Comparison of ENCODE assay signal across 8 mouse cellular contexts in the genomic region with DNA sequence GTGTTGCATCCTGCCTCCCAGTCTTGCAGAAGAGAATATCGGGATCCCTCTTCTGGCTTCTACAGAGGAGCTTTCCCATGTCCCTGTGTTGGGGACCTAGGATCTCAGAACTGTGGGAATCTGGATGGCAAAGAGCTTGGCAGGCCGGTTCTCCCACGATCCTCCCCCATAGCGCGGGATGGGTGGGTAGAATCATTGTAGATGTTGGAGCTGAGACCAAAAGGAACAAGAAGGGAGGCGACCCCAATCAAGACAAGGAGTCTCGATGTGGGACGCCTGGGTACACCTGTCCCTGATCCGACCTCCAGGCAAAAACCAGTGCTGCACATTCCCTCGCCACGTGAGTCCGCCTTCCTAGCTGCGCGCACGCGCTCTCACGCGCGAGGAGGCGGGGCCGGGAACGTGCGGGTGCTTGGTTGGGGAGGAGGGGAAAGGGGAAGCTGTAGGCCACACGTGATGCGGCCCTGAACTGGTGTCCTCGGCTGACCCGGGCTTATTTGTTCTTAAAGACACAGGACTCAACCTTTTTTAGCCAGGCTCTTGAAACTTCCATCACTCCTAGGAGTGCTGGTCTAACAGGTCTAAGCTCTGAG. TPM values are rescaled to one million over a fixed set of nuclear protein-coding genes. Genes with fewer than 3 reads are reported as not detected.
DNase-seq lines count a peak whose midpoint lies in the region; ATAC-seq and TF ChIP-seq lines count a peak whose summit lies in the region.

No protein-coding gene starts in this region.

- peak; percentile 97 for DNase-seq in Muller cell, postnatal 12 days (ENCODE audit: inconsistent ontology term)
- DNase-seq in cerebellum, postnatal 25 days: peak; percentile 98
- DNase-seq in gastrocnemius, adult 2 months: peak; percentile 99
- peak; percentile 94 for DNase-seq in hindbrain, postnatal 0 days (ENCODE audit: low spot score)
- DNase-seq in left cerebral cortex, adult 8-10 months (ENCODE audit: low spot score in 2 of 2): peak; percentile 90 to 93
- DNase-seq in right cerebral cortex, adult 18-20 months: peak; percentile 93
- peak; percentile 97 for DNase-seq in urinary bladder, adult 2 months (ENCODE audit: low spot score)

- intact Hi-C loops in gastrocnemius, adult 2 months (cut with DNase I): no loop called here

- H3K27me3 ChIP-seq in hindbrain, postnatal 0 days (ENCODE audit: insufficient read depth, low read length): no peaks in the 10 kb centered on the region

- H3K4me1 ChIP-seq in hindbrain, postnatal 0 days (ENCODE audit: insufficient read depth, low read length): peaks cover 42% of the 10 kb centered on the region

- peak; percentile 16 for ATAC-seq in hindbrain, postnatal 0 days
- ATAC-seq in megakaryocyte, adult 5-6 weeks (ENCODE audit: poor library complexity, severe bottlenecking): peak; percentile 64

- no peaks in the 10 kb centered on the region for H3K9me3 ChIP-seq in hindbrain, postnatal 0 days (ENCODE audit: low read length)

- TF ChIP-seq CTCF in gastrocnemius, adult 2 months (IDR thresholded peaks at IDR 0.05): no peak
- no peak for TF ChIP-seq CTCF in hindbrain, postnatal 0 days (IDR thresholded peaks at IDR 0.05; ENCODE audit: low read depth)

- H3K9ac ChIP-seq in hindbrain, postnatal 0 days (replicated peaks; ENCODE audit: low read length): peak overlapping the region; percentile 9

- peak overlapping the region; percentile 90 for H3K4me2 ChIP-seq in hindbrain, postnatal 0 days (ENCODE audit: low read depth, low read length)

- H3K36me3 ChIP-seq in hindbrain, postnatal 0 days (ENCODE audit: insufficient read depth, low read length): peaks cover 17% of the 10 kb centered on the region

- H3K4me3 ChIP-seq in gastrocnemius, adult 2 months: peak overlapping the region; percentile 79
- peak overlapping the region; percentile 49 for H3K4me3 ChIP-seq in hindbrain, postnatal 0 days (ENCODE audit: low read length)

- under 1% methylated on average over 27 of the region's 27 CpGs for WGBS in hindbrain, postnatal 0 days

- peak overlapping the region; percentile 93 for H3K27ac ChIP-seq in gastrocnemius, adult 2 months
- peak overlapping the region; percentile 82 for H3K27ac ChIP-seq in hindbrain, postnatal 0 days

RNA-seq across cellular contexts. Expression of gene Dbp, which starts 2.6 kb away (rescaled TPM):
- 100 to 1,000 TPM in 1 of 2 experiments, 1 to 10 TPM in 1; 8.8 to 105 TPM for total RNA-seq in gastrocnemius, adult 2 months (2021)
- total RNA-seq in hindbrain, postnatal 0 days (2014; rRNA removed): 4.2 and 12.2 TPM in 2 replicates
- polyA plus RNA-seq in hindbrain, postnatal 0 days (2015; fragmentation: Nextera tagmentation; extraction: Ambion mirVana): 4.6 and 5.3 TPM in 2 replicates
- 100 to 1,000 TPM; 164 to 236 (median 186) TPM for total RNA-seq in left cerebral cortex, adult 8-10 months (2022)
- total RNA-seq in megakaryocyte, adult 5-6 weeks (2015): 3.3 and 4.1 TPM in 2 replicates
- total RNA-seq in megakaryocyte, adult 5-6 weeks (2017): 3.9 and 5.9 TPM in 2 replicates
- 335 and 503 TPM in 2 replicates for polyA plus RNA-seq in urinary bladder, adult 2 months (2012; rRNA removed)

RNA-seq across cellular contexts. Expression of gene Rpl18, which starts 7.8 kb away (rescaled TPM):
- total RNA-seq in gastrocnemius, adult 2 months (2021): 100 to 1,000 TPM; 451 to 508 TPM
- 999 and 1,175 TPM in 2 replicates for total RNA-seq in hindbrain, postnatal 0 days (2014; rRNA removed)
- 519 and 535 TPM in 2 replicates for polyA plus RNA-seq in hindbrain, postnatal 0 days (2015; fragmentation: Nextera tagmentation; extraction: Ambion mirVana)
- total RNA-seq in left cerebral cortex, adult 8-10 months (2022): 100 to 1,000 TPM; 340 to 384 (median 357) TPM
- total RNA-seq in megakaryocyte, adult 5-6 weeks (2015): 1,249 and 1,272 TPM in 2 replicates
- total RNA-seq in megakaryocyte, adult 5-6 weeks (2017): 1,058 and 1,261 TPM in 2 replicates
- 594 and 906 TPM in 2 replicates for polyA plus RNA-seq in urinary bladder, adult 2 months (2012; rRNA removed)

RNA-seq across cellular contexts. Expression of gene Car11, which starts 7.8 kb away (rescaled TPM):
- 10 to 100 TPM in 1 of 2 experiments, 1 to 10 TPM in 1; 7.7 to 16.4 TPM for total RNA-seq in gastrocnemius, adult 2 months (2021)
- 89.4 and 91.0 TPM in 2 replicates for total RNA-seq in hindbrain, postnatal 0 days (2014; rRNA removed)
- 76.9 and 78.2 TPM in 2 replicates for polyA plus RNA-seq in hindbrain, postnatal 0 days (2015; fragmentation: Nextera tagmentation; extraction: Ambion mirVana)
- 100 to 1,000 TPM; 230 to 247 (median 241) TPM for total RNA-seq in left cerebral cortex, adult 8-10 months (2022)
- not detected in 2 replicates for total RNA-seq in megakaryocyte, adult 5-6 weeks (2015)
- total RNA-seq in megakaryocyte, adult 5-6 weeks (2017): not detected in 2 replicates
- polyA plus RNA-seq in urinary bladder, adult 2 months (2012; rRNA removed): 25.0 and 29.8 TPM in 2 replicates

RNA-seq across cellular contexts. Expression of gene Sphk2, which starts 10.3 kb away (rescaled TPM):
- total RNA-seq in gastrocnemius, adult 2 months (2021): 10 to 100 TPM; 14.4 to 15.8 TPM
- 27.4 and 31.6 TPM in 2 replicates for total RNA-seq in hindbrain, postnatal 0 days (2014; rRNA removed)
- 17.8 and 18.5 TPM in 2 replicates for polyA plus RNA-seq in hindbrain, postnatal 0 days (2015; fragmentation: Nextera tagmentation; extraction: Ambion mirVana)
- 10 to 100 TPM; 24.9 to 27.4 (median 25.3) TPM for total RNA-seq in left cerebral cortex, adult 8-10 months (2022)
- 14.6 and 21.2 TPM in 2 replicates for total RNA-seq in megakaryocyte, adult 5-6 weeks (2015)
- total RNA-seq in megakaryocyte, adult 5-6 weeks (2017): 13.7 and 15.7 TPM in 2 replicates
- polyA plus RNA-seq in urinary bladder, adult 2 months (2012; rRNA removed): 22.1 and 25.6 TPM in 2 replicates

RNA-seq across cellular contexts. Expression of gene Sec1, which starts 13.3 kb away (rescaled TPM):
- under 1 TPM in 1 of 2 experiments, not detected in 1; 0.25 TPM for total RNA-seq in gastrocnemius, adult 2 months (2021)
- total RNA-seq in hindbrain, postnatal 0 days (2014; rRNA removed): 0.68 and 0.79 TPM in 2 replicates
- polyA plus RNA-seq in hindbrain, postnatal 0 days (2015; fragmentation: Nextera tagmentation; extraction: Ambion mirVana): 0.35 and 0.48 TPM in 2 replicates
- total RNA-seq in left cerebral cortex, adult 8-10 months (2022): 1 to 10 TPM in 1 of 4 experiments, under 1 TPM in 3; 0.63 to 1.1 (median 0.87) TPM
- total RNA-seq in megakaryocyte, adult 5-6 weeks (2015): not detected in 2 replicates
- not detected in 2 replicates for total RNA-seq in megakaryocyte, adult 5-6 weeks (2017)
- polyA plus RNA-seq in urinary bladder, adult 2 months (2012; rRNA removed): 0.09 and 0.14 TPM in 2 replicates

Comparison
In these comparisons a context has a peak if more than half of its experiments do, and no peak if none do; other contexts are left out.
1. Peak in every context shown above with its lines: DNase-seq, ATAC-seq, H3K4me3 ChIP-seq and H3K27ac ChIP-seq.
2. RNA of gene Car11, which starts 7.8 kb away (total RNA-seq): 230 to 247 TPM in left cerebral cortex, adult 8-10 months, 89.4 to 91.0 TPM in hindbrain, postnatal 0 days and 7.7 to 16.4 TPM in gastrocnemius, adult 2 months; not detected in megakaryocyte, adult 5-6 weeks; every median in the first group is over 4 times any median in the second.